8 mouse cellular contexts compared by ENCODE assay signal in genomic region chr7:4479674-4480073, GRCm38 (mm10). TPM values are rescaled to one million over a fixed set of nuclear protein-coding genes. Genes with fewer than 3 reads are reported as not detected.
DNase-seq lines count a peak whose midpoint lies in the region; ATAC-seq and TF ChIP-seq lines count a peak whose summit lies in the region.

No protein-coding gene starts in this region.

- no peaks in the 10 kb centered on the region for H3K4me1 ChIP-seq in kidney, adult 2 months (ENCODE audit: control insufficient read depth, insufficient read depth, low read length)
- peaks cover 1 to 5% of the 10 kb centered on the region in 2 experiments; a peak in 2 of 4 replicates for H3K4me1 ChIP-seq in ES-E14 (ENCODE audit: control insufficient read depth in 2 of 2, insufficient read depth in 2 of 2, low read length in 2 of 2, poor library complexity in 1 of 2)
- peaks cover 16% of the 10 kb centered on the region for H3K4me1 ChIP-seq in intestine, embryonic 14.5 days (replicated peaks; ENCODE audit: control insufficient read depth, insufficient read depth, low read length)

- TF ChIP-seq POLR2A in kidney, adult 2 months (IDR thresholded peaks at IDR 0.05; ENCODE audit: low read depth, low read length), result no peak

- 26% methylated on average over 6 of the region's 6 CpGs for WGBS in kidney, adult 2 months
- 22% methylated on average over 6 of the region's 6 CpGs for WGBS in intestine, embryonic 14.5 days

- no peaks in the 10 kb centered on the region for H3K9me3 ChIP-seq in ES-E14 (ENCODE audit: control insufficient read depth, insufficient read depth, low read depth, low read length)
- H3K9me3 ChIP-seq in intestine, embryonic 14.5 days (ENCODE audit: control insufficient read depth, low read length), result no peaks in the 10 kb centered on the region

- no peak overlapping the region for H3K27ac ChIP-seq in kidney, adult 2 months (ENCODE audit: insufficient read depth, low read depth, low read length)
- no peak overlapping the region for H3K27ac ChIP-seq in ES-E14 (ENCODE audit: insufficient read depth, low read depth, low read length, poor library complexity, severe bottlenecking)
- no peak overlapping the region for H3K27ac ChIP-seq in intestine, embryonic 14.5 days (ENCODE audit: low read depth)

- H3K36me3 ChIP-seq in kidney, adult 2 months (ENCODE audit: control insufficient read depth, insufficient read depth, low read length), result no peaks in the 10 kb centered on the region
- H3K36me3 ChIP-seq in ES-E14 (ENCODE audit: control insufficient read depth, insufficient read depth, low read length, poor library complexity, severe bottlenecking), result peaks cover 10% of the 10 kb centered on the region; the same call in 1 of the 2 replicates
- H3K36me3 ChIP-seq in intestine, embryonic 14.5 days (ENCODE audit: control insufficient read depth, insufficient read depth, low read length), result peaks cover 40% of the 10 kb centered on the region

- H3K4me2 ChIP-seq in intestine, embryonic 14.5 days (ENCODE audit: low read length), result no peak overlapping the region; the same call in 1 of the 2 replicates

- no peaks in the 10 kb centered on the region for H3K27me3 ChIP-seq in kidney, adult 2 months (replicated peaks; ENCODE audit: control insufficient read depth, insufficient read depth, low read length)
- 0 out of 2 replicates have a peak, but pooled peaks cover 3% of the 10 kb centered on the region for H3K27me3 ChIP-seq in intestine, embryonic 14.5 days (replicated peaks; ENCODE audit: control insufficient read depth, insufficient read depth, low read length)

- no peak for ATAC-seq in intestine, embryonic 14.5 days (replicated peaks; ENCODE audit: low FRiP score, low TSS enrichment, low read depth)

- no peak overlapping the region for H3K4me3 ChIP-seq in kidney, adult 2 months (ENCODE audit: insufficient read depth, low read depth, low read length)
- no peak overlapping the region for H3K4me3 ChIP-seq in ES-E14 (ENCODE audit: insufficient read depth in 1 of 2, low read depth in 1 of 2, low read length in 2 of 2, poor library complexity in 1 of 2, severe bottlenecking in 1 of 2)
- no peak overlapping the region for H3K4me3 ChIP-seq in intestine, embryonic 14.5 days (ENCODE audit: low read depth, low read length)

- in situ Hi-C loops in ES-E14 (cut with MboI; ENCODE audit: low sequenced_read_pairs in 2 of 2, unreplicated experiment in 2 of 2), result no loop called here

- peak; percentile 46 for DNase-seq in kidney, adult 2 months
- DNase-seq in kidney, adult 11 months, result no peak
- peak; percentile 47 for DNase-seq in ES-E14 (ENCODE audit: low read depth, low spot score)
- peak; percentile 64 for DNase-seq in embryo, embryonic 11 days
- DNase-seq in intestine, embryonic 14.5 days (ENCODE audit: low spot score), result peak; percentile 81
- DNase-seq in lung, postnatal 36 days, result peak; percentile 61
- peak; percentile 50 for DNase-seq in thymus, postnatal 14 days
- DNase-seq in urinary bladder, adult 18-20 months (ENCODE audit: low spot score in 2 of 2), result no peak

- H3K9ac ChIP-seq in ES-E14 (ENCODE audit: insufficient read depth, low read depth, low read length, poor library complexity, severe bottlenecking), result no peak overlapping the region
- H3K9ac ChIP-seq in intestine, embryonic 14.5 days (ENCODE audit: low read length), result no peak overlapping the region

- peak; percentile 73 for TF ChIP-seq CTCF in kidney, adult 2 months (conservative IDR thresholded peaks at IDR 0.05; ENCODE audit: insufficient read depth, insufficient read length, low read depth, low read length)

TF ChIP-seq in ES-E14, 5 proteins besides CTCF, POLR2A, EP300 and RAD21:
- no peak for TF ChIP-seq ZNF384 (IDR thresholded peaks at IDR 0.05; ENCODE audit: low read depth, low read length)
- TF ChIP-seq ZC3H11A (IDR thresholded peaks at IDR 0.05; ENCODE audit: borderline replicate concordance, low read depth, low read length), result peak; percentile 18; the same call in 1 of the 2 replicates
- no peak for TF ChIP-seq HCFC1 (IDR thresholded peaks at IDR 0.05; ENCODE audit: borderline replicate concordance, insufficient read depth, low read length)
TF ChIP-seq in ES-E14: peak in this region for 1.

RNA-seq across cellular contexts. Expression of gene Eps8l1, which starts 19.2 kb away (rescaled TPM):
- 10.6 and 12.7 TPM in 2 replicates for polyA plus RNA-seq in kidney, adult 2 months (2012; rRNA removed)
- 0.18 and 0.42 TPM in 2 replicates for total RNA-seq in ES-E14 (2012; rRNA removed)
- polyA plus RNA-seq in intestine, embryonic 14.5 days (2014; fragmentation: Nextera tagmentation; extraction: Ambion mirVana), result 1.7 and 5.2 TPM in 2 replicates

RNA-seq across cellular contexts. Expression of gene Ppp1r12c, which starts 21.8 kb away (rescaled TPM):
- 31.0 and 33.0 TPM in 2 replicates for polyA plus RNA-seq in kidney, adult 2 months (2012; rRNA removed)
- total RNA-seq in ES-E14 (2012; rRNA removed), result 83.2 and 126 TPM in 2 replicates
- 53.4 and 58.7 TPM in 2 replicates for polyA plus RNA-seq in intestine, embryonic 14.5 days (2014; fragmentation: Nextera tagmentation; extraction: Ambion mirVana)

RNA-seq across cellular contexts. Expression of gene Rdh13, which starts 34.2 kb away (rescaled TPM):
- 21.0 and 23.8 TPM in 2 replicates for polyA plus RNA-seq in kidney, adult 2 months (2012; rRNA removed)
- total RNA-seq in ES-E14 (2012; rRNA removed), result 25.3 and 27.0 TPM in 2 replicates
- 34.5 and 38.3 TPM in 2 replicates for polyA plus RNA-seq in intestine, embryonic 14.5 days (2014; fragmentation: Nextera tagmentation; extraction: Ambion mirVana)

RNA-seq across cellular contexts. Expression of gene Tnnt1, which starts 36.5 kb away (rescaled TPM):
- 0.39 and 3.9 TPM in 2 replicates for polyA plus RNA-seq in kidney, adult 2 months (2012; rRNA removed)
- total RNA-seq in ES-E14 (2012; rRNA removed), result 6.3 and 8.4 TPM in 2 replicates
- polyA plus RNA-seq in intestine, embryonic 14.5 days (2014; fragmentation: Nextera tagmentation; extraction: Ambion mirVana), result 18.6 and 21.1 TPM in 2 replicates

RNA-seq across cellular contexts. Expression of gene Tnni3, which starts 44.4 kb away (rescaled TPM):
- 2.1 and 2.6 TPM in 2 replicates for polyA plus RNA-seq in kidney, adult 2 months (2012; rRNA removed)
- 7.8 and 17.9 TPM in 2 replicates for total RNA-seq in ES-E14 (2012; rRNA removed)
- polyA plus RNA-seq in intestine, embryonic 14.5 days (2014; fragmentation: Nextera tagmentation; extraction: Ambion mirVana), result 1.5 and 1.7 TPM in 2 replicates

Comparison
In these comparisons a context has a peak if more than half of its experiments do, and no peak if none do; other contexts are left out.
1. DNase-seq: peak in kidney, adult 2 months (single experiment), ES-E14 (single experiment), embryo, embryonic 11 days (single experiment), intestine, embryonic 14.5 days (single experiment), lung, postnatal 36 days (single experiment) and thymus, postnatal 14 days (single experiment); none in kidney, adult 11 months (single experiment) and urinary bladder, adult 18-20 months (0 of 2).